Mouse (Mus musculus) granulocyte monocyte progenitor cell, adult 5-6 weeks (primary cell): ENCODE data around the gene B020004J07Rik. TPM values are rescaled to one million over a fixed set of nuclear protein-coding genes. Genes with fewer than 3 reads are reported as not detected.
"Not testable (repeated sequence)": the region's sequence is repeated elsewhere in the genome, so short reads cannot be mapped to it uniquely, and the experiment has no call there.

ENCODE experiments used
- ATAC-seq: replicated peaks from 2 replicates; pipeline ENCODE4 v1.8.0; 2016; ENCODE audit warnings: mild to moderate bottlenecking, moderate TSS enrichment, inconsistent platforms; ENCODE audit not compliant: poor library complexity, severe bottlenecking
- total RNA-seq, 2 experiments: library from RNA; stranded (forward) in 1 of 2; stranded (reverse) in 1 of 2; fragments of 200-712, 200-1000 nt in 1 of 2; fragments of >200 nt in 1 of 2; fragmentation: Nextera tagmentation in 1 of 2; gene quantifications; 2 replicates each; pipeline ENCODE4 v1.2.3; 2014 to 2017

B020004J07Rik gene
- total RNA-seq (2014; fragmentation: Nextera tagmentation) (not detected in 2 replicates), total RNA-seq (2017) (not detected in 2 replicates)

DNA sequence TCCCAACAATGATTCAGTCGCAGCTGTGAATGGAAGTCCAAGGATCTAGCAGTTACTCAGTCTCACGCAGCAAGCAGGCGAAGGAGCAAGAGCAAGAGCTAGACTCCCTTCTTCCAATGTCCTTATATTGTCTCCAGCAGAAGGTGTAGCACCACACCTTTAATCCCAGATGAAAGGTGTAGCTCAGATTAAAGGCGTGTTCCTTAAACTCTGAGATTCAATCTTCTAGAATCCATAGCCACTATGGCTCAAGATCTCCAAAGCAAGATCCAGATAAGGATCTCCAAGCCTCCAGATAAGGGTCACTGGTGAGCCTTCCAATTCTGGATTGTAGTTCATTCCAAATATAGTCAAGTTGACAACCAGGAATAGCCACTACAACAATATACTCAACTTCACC lies at the start of gene B020004J07Rik:
Gene B020004J07Rik (minus strand): TSS at position 101 of the 400 bp plus-strand sequence.
- ATAC-seq = not testable (repeated sequence)

DNA sequence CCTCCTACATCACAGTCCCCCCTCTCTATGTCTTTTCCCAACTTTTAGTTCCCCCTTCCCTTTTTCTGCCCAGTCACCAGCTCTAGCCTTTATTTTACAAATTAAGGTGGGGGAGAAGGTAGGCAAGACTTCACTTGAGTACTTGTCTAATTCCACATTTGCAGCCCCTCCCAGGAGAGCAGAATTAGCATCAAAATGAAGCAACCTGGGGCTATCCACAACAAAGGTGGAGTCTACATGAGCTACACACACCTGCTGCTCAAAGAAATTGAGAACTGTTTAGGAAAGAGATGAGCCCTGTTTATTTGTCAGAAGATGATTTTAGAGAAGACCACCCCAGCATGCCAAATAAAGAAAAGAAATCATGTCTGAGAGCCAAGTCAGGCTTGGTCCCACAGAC lies 45.6 kb upstream of the B020004J07Rik start:
- ATAC-seq = no peak

DNA sequence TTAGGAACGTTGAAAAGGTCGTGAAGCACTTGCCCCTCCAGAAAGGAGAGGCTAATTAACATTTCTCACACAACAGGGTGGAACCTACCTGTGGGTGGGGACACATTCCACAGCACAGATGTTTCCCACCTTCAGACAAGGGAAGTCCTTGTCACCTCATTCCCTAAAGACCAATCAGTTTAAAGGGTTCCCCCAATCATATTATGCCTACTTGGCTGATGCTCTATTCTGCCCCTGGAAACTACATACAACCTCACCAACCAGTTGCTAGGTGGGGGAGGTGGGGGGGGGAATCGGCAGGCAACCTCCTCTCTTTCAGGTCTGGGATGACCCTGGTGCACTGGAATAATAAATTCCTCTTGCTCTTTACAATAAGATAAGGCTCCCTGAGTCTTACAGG lies 39.8 kb upstream of the B020004J07Rik start:
- ATAC-seq = no peak

DNA sequence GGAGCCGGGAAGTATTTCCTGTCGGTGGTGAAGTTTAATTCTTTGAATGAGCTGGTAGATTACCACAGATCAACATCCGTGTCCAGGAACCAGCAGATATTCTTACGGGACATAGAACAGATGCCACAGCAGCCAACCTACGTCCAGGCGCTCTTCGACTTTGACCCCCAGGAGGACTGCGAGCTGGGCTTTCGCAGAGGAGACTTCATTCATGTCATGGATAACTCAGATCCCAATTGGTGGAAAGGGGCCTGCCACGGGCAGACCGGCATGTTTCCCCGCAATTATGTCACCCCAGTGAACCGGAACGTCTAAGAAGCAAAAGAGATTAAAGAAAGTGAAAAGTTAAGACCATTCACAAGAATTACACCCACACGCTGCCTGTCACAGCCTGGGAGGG lies 31.9 kb upstream of the B020004J07Rik start:
- not testable (repeated sequence) for ATAC-seq

DNA sequence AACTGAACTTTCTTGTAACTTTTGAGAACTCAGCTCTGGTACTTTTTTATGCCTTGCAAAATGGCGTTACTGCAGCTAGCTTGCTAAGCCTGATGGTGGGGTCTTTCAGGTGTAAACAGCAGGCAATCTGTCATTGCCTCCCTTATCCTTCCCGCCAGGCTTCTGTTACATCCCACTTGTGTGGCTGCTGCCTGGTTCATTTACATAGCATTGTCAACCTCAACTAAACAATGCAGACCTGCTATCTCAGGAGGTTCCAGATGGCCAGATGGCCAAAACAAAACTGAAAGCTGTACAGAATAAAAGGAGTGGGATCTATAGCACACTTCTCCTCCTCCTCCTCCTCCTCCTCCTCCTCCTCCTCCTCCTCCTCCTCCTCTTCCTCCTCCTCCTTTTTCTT lies 28.2 kb upstream of the B020004J07Rik start:
- ATAC-seq = not testable (repeated sequence)

DNA sequence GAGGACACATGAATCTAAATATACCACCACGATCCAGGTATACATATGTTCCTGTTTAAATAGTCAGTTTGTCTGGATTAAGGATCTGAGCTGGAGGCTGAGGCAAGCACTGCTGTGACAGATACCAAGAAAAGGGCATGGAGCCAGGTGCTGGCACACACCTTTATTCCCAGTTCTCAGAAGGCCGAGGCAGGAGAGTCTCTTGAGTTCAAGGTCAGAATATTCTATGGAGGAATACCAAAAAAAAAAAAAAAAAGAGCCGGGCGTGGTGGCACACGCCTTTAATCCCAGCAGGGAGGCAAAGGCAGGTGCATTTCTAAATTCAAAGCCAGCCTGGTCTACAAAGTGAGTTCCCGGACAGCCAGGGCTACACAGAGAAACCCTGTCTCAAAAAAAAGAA lies 18.5 kb upstream of the B020004J07Rik start:
- no peak for ATAC-seq

DNA sequence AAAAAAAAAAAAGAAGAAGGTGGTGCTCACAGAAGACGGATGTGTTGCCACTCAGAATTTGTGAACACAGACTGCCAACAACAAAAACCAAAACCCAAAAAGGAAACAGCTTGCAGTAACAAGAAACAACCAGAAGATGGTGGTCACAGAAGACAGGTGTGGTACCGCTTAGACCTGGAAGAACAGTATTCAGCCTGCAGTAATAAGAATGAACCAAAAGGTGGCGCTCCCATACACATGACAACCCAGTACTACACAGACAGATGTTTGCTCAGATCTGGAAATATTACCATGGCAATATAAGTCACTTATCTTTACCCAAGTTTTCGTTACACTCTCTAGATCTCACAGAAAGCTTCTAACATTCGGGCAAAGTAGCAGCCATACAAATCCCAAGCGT lies 17.1 kb upstream of the B020004J07Rik start:
- no peak for ATAC-seq

DNA sequence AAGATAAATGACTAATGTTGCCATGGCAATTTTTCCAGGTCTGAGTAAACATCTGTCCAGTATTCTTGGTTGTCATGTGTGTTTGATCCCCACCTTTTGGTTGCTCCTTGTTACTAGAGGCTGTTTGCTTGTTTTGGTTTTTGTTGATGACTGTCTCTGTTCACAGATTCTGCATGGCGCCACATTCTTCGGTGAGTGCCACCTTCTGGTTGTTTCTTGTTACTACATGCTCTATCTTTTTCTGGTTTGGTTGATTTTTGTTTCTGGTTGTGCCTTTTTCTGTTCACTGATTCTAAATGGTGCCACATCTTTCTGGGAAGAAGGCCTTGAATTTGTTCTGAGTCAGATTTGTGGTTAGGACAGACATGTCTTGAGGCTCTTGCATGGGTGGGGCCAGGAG lies 7.1 kb upstream of the B020004J07Rik start:
- no peak for ATAC-seq

Other genes with a start within 250 kb of the B020004J07Rik start
- gene Leprot, start 196.3 kb downstream of the B020004J07Rik start, total RNA-seq (2014; fragmentation: Nextera tagmentation) = 31.4 and 46.0 TPM in 2 replicates
- 45.3 and 45.7 TPM in 2 replicates for gene Leprot, start 196.3 kb downstream of the B020004J07Rik start, total RNA-seq (2017)
- not detected in 2 replicates for gene Lepr, start 126.6 kb downstream of the B020004J07Rik start, total RNA-seq (2014; fragmentation: Nextera tagmentation)
- 0.17 TPM in 1 of 2 replicates, not detected in the other for gene Lepr, start 126.6 kb downstream of the B020004J07Rik start, total RNA-seq (2017)
- not detected in 2 replicates for gene C130073F10Rik, start 49.8 kb upstream of the B020004J07Rik start, total RNA-seq (2014; fragmentation: Nextera tagmentation)
- gene C130073F10Rik, start 49.8 kb upstream of the B020004J07Rik start, total RNA-seq (2017) = not detected in 2 replicates
- not detected in 2 replicates for gene Gm12800, start 65.1 kb upstream of the B020004J07Rik start, total RNA-seq (2014; fragmentation: Nextera tagmentation)
- not detected in 2 replicates for gene Gm12800, start 65.1 kb upstream of the B020004J07Rik start, total RNA-seq (2017)
- gene Gm12794, start 96.4 kb upstream of the B020004J07Rik start, total RNA-seq (2014; fragmentation: Nextera tagmentation) = not detected in 2 replicates
- not detected in 2 replicates for gene Gm12794, start 96.4 kb upstream of the B020004J07Rik start, total RNA-seq (2017)
- not detected in 2 replicates for gene Gm12790, start 137.0 kb upstream of the B020004J07Rik start, total RNA-seq (2014; fragmentation: Nextera tagmentation)
- not detected in 2 replicates for gene Gm12790, start 137.0 kb upstream of the B020004J07Rik start, total RNA-seq (2017)
- not detected in 2 replicates for gene Gm12789, start 142.6 kb upstream of the B020004J07Rik start, total RNA-seq (2014; fragmentation: Nextera tagmentation)
- not detected in 2 replicates for gene Gm12789, start 142.6 kb upstream of the B020004J07Rik start, total RNA-seq (2017)
- 6.1 and 11.4 TPM in 2 replicates for gene Pde4b, start 243.5 kb upstream of the B020004J07Rik start, total RNA-seq (2014; fragmentation: Nextera tagmentation)
- 10.3 and 16.2 TPM in 2 replicates for gene Pde4b, start 243.5 kb upstream of the B020004J07Rik start, total RNA-seq (2017)